Mouse (Mus musculus) hematopoietic multipotent progenitor cell, adult 10-12 weeks (in vitro differentiated cells): ENCODE results near the gene Gm21762. TPM values are rescaled to one million over a fixed set of nuclear protein-coding genes. Genes with fewer than 3 reads are reported as not detected.

Experiments
- polyA plus RNA-seq: library from polyadenylated mRNA; stranded (reverse); fragments of >175 nt; gene quantifications from 2 replicates; pipeline ENCODE4 v1.2.3, GENCODE M21; 2012; ENCODE audit warnings: low replicate concordance

Gene Gm21762
- 0.94 and 2.4 TPM in 2 replicates for polyA plus RNA-seq

GRCm38 (mm10) chr13:120215847-120216246, at the start of gene Gm21762:
TSS of gene Gm21762 (minus strand) at chr13:120215947.

GRCm38 (mm10) chr13:120262870-120263269, 47.1 kb upstream of the Gm21762 start, which contains the start of gene AF067061:
TSS of gene AF067061 (plus strand) at chr13:120263114.

GRCm38 (mm10) chr13:120238811-120239210, 23.1 kb upstream of the Gm21762 start, which contains the start of gene Gm21731:
TSS of gene Gm21731 (plus strand) at chr13:120239111.

GRCm38 (mm10) chr13:120172133-120172532, 43.6 kb downstream of the Gm21762 start, which contains the start of gene Gm21818:
TSS of gene Gm21818 (plus strand) at chr13:120172433.

Other genes with a start within 250 kb of the Gm21762 start
- gene Gm36079, start 188.9 kb downstream of the Gm21762 start, polyA plus RNA-seq: 0.29 TPM in 1 of 2 replicates, not detected in the other
- 1.4 and 1.8 TPM in 2 replicates for gene Gm21188, start 163.8 kb downstream of the Gm21762 start, polyA plus RNA-seq
- not detected in 2 replicates for gene Gm20767, start 75.7 kb downstream of the Gm21762 start, polyA plus RNA-seq
- not detected in 2 replicates for gene Gm21818, start 43.5 kb downstream of the Gm21762 start, polyA plus RNA-seq
- not detected in 2 replicates for gene Gm21731, start 23.2 kb upstream of the Gm21762 start, polyA plus RNA-seq
- gene AF067061, start 47.2 kb upstream of the Gm21762 start, polyA plus RNA-seq: not detected in 2 replicates
- gene BC147527, start 84.4 kb upstream of the Gm21762 start, polyA plus RNA-seq: 1.6 and 1.8 TPM in 2 replicates
- not detected in 2 replicates for gene Tcstv3, start 100.9 kb upstream of the Gm21762 start, polyA plus RNA-seq